Mouse (Mus musculus) monocyte, adult 2 months (primary cell): ENCODE data around the gene Ppp1r14b.
"Not testable (repeated sequence)": the region's sequence is repeated elsewhere in the genome, so short reads cannot be mapped to it uniquely, and the experiment has no call there.

Experiments used
- DNase-seq, 2 experiments: peaks; one replicate each; pipeline ENCODE4 v3.0.0; 2022; ENCODE audit warnings: low spot score in 2 of 2, low read depth in 1 of 2

The Ppp1r14b gene

DNA sequence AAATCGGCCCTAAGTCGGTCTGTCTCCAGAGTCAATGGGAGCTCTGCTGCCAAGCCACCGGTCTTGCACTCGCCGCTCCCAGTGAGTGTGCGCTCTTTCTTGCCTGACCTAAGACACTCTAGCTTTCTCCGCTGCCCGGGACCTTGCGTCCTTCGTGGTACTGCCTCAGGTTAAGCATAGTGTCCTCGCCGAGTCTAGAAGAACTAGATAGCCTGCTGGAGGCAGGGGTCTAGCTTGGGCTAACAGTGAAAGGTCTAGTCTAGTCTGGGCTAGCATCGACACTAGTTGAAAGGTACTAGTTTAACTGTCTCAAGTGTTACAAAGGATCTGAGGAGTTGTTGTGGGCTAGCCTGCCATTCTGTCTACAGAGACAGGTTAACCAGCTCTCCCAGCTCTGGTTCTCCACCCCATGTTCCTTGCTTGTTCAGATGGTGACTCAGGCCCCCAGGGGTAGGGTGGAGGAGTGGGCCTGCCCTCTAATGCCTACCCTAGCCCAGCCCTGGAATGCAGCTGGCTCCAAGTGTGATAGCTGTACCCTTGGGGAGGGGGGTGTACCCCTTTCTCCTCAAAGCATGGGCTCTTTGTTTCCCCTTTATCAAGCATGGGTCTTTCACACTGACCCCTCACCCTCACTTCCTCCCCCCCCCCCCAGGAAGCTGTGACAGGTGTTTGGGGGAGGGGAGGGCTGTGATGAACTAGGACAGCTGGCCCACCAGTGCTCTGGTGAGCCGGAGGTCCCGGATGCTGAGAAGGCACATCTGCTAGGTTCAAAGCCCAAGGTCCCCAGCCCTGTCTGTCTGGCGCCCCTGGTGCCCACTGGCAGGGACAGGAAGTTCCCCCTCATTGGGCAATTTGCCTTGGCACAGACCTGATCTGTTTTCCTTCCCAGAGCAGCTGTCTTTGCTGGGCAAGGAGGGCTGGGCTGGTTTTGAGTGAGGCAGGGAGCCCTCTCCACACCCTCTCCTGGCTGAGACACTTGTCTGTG, 1.1 kb downstream of the Ppp1r14b start, which contains the start of gene Plcb3:
Gene Plcb3, minus strand, starts transcription at position 934 of the 985 bp plus-strand sequence.
- no peak for DNase-seq

- DNase-seq = no peak
Observed at GRCm38 (mm10) chr19:6977759-6978638, 3.2 kb downstream of the Ppp1r14b start.

DNA sequence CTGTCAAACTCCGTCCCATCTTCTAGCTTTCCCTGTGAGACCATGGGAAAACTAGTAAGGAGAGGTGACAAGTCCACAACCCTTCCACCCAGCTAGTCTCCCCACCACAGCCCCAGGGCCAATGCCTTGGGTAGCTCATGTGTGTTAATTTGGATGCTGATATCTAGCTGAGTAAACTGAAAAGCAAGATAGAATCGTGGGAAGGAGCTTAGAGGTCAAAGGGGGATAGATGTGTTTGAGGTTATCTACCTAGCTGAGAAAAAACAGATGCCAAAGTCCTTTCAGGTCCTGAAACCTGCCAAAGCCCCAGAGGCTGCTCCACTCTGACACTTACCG, 3.8 kb downstream of the Ppp1r14b start:
- DNase-seq = no peak

- DNase-seq = no peak
Observed at GRCm38 (mm10) chr19:6979001-6979479, 4.3 kb downstream of the Ppp1r14b start.

DNA sequence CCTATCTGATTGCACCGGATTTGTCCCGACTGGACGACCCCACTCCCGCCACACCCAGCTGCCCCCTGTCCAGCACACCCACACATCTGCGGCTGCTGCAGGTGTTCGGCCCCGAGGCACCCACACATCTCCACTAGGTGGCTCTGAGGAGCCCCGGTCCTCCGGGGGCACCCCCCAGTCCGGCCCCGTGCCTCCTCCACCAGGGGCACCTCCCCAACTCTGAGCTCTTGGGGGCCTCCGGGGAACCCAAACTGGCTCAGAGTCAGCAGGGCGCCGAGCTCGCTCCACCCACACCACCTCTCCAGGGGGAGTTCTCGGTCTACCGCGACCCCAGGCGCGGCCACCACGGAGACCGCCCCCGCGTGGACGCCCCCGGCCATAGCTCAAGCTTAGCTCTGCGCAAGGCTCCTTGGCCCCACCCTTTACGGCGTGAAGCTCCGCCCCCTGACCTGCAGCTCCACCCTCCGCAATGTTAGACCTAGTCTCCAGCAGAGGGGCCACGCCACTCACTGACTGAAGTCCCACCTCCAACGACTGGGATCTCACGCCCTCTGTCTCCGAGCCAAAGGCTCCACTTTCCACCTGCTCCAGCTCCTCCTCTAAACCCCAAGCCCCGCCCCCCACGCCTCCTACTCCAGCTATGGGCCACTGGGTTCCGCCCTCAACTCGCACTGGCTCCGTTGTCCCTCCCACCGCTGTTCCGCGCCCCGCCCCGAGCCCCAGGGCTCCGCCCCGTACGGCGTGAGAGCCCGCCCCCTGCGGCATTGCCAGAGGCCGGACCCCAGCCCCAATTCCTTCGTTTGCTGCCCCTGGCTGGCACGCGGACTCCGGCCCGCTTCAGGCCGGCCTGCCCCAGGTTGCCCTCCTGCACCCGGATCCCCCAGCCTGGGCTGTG, 5.0 kb downstream of the Ppp1r14b start:
- peak; percentile 98 to 99 for DNase-seq

DNA sequence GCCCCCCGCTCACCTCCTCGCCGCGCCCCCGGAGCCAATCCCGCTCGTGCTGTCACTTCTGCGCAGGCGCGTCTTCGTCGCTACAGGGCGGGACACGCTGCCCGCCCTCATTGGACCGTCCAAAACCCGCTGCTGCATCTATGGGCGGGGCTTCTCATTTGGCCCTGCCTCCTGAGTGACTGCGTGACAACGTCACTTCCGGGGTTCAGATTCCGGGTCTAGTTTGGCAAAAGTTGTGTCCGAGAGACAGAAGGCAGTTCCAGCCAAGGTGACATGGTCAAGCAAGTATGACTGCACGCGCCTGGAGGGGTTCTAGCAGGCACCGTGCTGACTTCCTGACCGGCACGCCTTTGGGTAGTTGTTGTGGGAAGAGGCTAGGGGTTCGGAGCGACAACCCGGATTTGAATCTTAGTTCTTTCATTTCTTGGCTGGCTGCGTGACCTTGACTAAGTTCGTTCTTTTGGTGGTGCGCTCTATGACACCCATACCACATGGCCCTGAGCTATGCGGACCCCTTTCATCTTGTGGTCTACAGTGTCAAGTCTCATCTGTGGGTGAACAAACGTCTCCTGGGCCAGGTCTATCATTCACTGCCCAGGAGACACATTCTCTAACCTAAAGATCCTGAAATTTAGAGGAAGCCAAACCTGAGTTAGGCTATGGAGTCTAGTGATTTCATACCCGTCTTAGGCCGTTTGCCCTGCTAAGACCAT, 5.8 kb downstream of the Ppp1r14b start, which contains the start of gene Fkbp2:
Gene Fkbp2, minus strand, starts transcription at position 121 of the 713 bp plus-strand sequence.
- peak; percentile 97 to 98 for DNase-seq

- DNase-seq = no peak
Observed at GRCm38 (mm10) chr19:6981465-6981864, 6.7 kb downstream of the Ppp1r14b start.

DNA sequence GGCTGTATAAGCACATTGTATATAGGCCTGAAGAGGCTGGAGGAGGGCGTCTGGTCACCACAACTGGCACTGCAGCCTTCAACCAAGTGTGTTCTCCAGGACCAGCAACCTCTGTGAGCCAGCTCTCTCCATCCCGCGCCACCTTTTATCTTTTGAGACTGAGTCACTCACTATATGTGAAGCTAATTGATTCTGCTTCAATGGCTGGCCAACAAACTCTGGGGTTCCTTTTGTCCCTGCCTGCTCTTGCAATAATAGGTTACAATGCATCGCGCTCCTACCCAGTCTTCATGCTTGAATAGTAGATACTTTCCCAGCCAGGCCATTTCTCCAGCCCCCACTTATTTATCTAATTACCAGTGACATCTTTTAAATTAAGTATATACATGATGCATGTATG, 8.9 kb downstream of the Ppp1r14b start:
- DNase-seq = no peak

- no peak for DNase-seq
Observed at GRCm38 (mm10) chr19:6985300-6985699, 10.5 kb downstream of the Ppp1r14b start.

GRCm38 (mm10) chr19:6985951-6986708, 11.4 kb downstream of the Ppp1r14b start:
- no peak for DNase-seq

GRCm38 (mm10) chr19:6987061-6987903, 12.5 kb downstream of the Ppp1r14b start, which contains the start of gene Vegfb:
Vegfb (minus strand) TSS chr19:6987651.
- DNase-seq = no peak

DNA sequence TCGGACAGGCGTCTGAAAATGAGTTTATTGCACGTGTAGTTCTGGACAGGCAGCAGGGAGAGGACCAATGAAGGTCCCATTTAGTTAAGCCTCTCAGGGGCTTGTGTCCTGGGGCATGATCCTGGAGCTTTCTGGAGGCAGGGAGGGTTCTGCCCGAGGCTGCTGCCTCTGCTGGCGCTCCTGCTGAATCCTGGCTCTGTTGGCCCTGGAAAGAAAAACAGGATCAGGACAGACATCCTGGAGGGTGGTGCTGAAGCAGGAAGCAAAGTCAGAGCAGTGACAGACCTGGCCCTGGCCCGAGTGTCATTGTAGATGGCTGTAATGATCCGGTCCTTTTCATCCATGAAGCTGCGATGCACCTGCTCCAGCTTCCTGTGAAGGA, 13.1 kb downstream of the Ppp1r14b start:
- DNase-seq = no peak

GRCm38 (mm10) chr19:6989251-6989650, 14.5 kb downstream of the Ppp1r14b start:
- no peak for DNase-seq

DNA sequence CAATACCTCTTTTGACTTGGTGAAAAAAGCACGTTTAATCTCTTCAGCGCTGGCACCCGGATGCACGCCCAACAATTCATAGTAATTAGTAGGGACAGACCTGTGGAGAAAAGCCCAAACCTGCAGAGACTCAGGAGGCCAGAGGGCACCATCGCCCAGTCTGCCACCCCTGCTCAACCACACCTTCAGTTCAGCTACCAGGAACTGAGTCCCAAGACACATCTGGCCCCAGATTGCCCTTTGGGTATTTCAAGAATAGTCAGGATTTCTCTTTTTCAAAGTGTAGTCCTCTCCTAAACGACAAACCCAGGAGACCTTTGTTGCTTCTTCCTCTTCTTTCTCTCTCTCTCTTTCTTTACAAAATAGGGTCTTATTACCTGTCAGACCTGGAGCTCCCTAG, 15.9 kb downstream of the Ppp1r14b start:
- DNase-seq = no peak

GRCm38 (mm10) chr19:6991166-6991565, 16.4 kb downstream of the Ppp1r14b start:
- DNase-seq = not testable (repeated sequence)

DNA sequence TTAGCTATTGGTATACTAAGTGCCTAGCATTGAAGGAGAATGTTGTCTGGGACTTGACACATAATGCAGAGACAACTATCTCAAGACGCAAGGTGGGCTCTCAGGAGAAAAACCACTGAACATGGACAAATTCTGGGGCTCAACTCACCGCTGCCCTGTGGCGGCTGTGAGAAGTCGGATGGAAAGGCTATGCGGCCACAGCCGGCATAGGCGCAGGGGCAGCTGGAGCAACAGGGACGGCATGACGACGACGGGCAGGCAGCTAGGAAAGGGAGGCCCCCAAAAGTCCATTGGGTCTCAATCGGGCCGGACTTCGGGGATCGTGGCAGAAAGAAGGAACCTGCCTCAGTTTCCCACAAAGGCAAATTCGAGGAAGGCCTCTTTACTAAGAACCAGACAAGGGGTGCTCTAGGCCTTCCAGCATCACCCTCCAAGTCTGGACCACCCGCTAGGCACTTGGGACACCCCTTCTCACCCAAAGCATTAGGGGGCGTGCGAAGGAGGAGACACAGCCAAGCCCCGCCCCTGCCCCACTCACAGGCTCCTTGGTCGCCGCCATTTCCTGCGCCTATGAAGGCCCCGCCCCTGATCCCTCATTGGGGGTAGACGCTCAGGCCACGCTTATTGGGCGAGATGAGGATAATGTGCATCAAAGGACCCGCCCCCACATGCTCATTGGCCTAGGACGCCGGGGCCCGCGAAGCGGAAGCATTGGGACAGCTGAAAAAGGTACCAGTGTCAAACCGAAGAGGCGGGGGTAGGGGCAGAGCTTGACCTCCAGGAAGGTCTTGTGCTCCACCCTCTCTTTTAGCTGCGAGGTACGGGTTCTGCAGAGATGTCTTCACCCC, 17.5 kb downstream of the Ppp1r14b start, which contains the start of gene Dnajc4:
Gene Dnajc4, minus strand, starts transcription at position 562 of the 848 bp plus-strand sequence.
- DNase-seq = peak; percentile 90 to 91
